Mouse (Mus musculus) testis, postnatal 10 days (tissue): ENCODE results near the gene Actr2.
"Not testable (repeated sequence)": the region's sequence is repeated elsewhere in the genome, so short reads cannot be mapped to it uniquely, and the experiment has no call there.

Experiments
- DNase-seq: peaks from one replicate; pipeline ENCODE4 v3.0.0; 2021; ENCODE audit warnings: low spot score

Gene Actr2

GRCm38 (mm10) chr11:20112741-20113480 lies at the start of gene Actr2:
Gene Actr2, minus strand, starts transcription at chr11:20112913.
- DNase-seq = peak; percentile 99

DNA sequence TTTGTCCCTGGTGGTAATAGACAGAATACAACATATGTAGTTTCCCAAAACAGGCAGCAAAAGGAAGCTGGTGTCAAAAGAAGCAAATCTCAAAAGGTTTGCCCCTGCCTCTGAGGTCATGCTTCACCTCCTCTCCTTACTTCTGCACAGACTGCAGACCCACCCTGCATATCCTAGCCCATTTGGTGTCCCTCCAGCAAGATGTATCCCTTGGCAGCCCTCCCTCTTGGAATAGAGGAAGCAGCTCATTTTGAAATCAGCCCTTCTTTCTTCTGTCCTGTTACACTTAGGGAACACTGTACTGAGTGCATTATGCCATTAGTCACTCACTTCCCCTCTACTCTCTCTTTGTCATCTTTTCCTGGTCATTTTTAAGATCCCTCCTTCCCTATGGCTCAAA lies 46.2 kb upstream of the Actr2 start:
- DNase-seq = no peak

GRCm38 (mm10) chr11:20153542-20153941 lies 40.8 kb upstream of the Actr2 start:
- DNase-seq = not testable (repeated sequence)

DNA sequence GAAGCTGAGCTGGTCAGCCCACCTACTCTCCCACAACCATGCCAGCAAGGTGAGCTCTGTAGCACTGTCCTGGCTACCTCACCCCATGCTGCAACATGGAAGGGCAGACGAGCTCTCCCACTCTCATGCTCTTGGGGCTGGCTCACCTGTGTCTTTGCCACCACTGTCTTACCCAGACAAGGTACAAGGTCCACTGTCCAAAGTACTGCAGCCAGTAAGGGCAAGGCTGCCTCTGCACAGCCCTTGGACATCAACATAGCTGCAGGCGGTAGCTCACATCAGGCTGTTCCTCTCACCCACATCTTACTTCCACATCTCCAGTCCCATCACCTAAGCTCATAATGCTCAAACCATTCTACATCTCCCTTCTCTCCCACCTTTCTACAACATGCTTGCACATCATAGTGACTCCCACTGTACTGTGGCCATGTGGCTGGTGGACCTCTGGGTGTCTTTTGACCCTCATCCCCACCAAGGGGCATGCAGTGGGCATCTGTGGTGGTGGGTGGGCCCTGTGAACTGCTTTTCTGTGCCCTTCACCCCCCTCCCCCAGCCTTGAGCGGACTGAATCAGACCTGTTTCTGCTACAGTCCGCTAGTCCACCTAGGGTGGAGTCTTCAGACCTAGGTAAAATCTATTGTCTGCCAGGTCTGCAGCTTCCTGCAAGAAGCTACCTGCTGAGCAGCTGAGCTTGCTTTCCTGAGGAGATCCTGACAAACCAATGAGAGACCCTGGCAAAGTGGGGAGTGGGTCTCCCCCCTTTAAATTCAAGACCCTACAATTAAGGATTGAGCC lies 39.6 kb upstream of the Actr2 start:
- no peak for DNase-seq

- no peak for DNase-seq
Observed at GRCm38 (mm10) chr11:20151290-20151689, 38.6 kb upstream of the Actr2 start.

DNA sequence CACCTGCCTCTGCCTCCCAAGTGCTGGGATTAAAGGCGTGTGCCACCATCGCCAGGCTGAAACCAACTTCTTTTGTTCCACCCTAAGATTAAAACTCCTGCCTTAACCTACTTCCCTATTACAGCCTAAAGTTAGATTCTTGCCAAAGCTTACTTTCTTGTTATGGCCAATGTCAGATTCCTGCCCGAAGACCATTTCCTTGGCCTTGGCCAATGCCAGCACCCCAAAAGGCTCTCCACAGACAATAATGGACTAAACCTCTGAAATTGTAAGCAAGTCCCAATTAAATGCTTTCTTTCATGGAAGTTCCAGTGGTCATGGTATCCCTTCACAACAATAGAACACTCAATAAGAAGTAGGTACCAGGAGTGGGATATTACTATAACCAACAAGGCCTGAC lies 37.2 kb upstream of the Actr2 start:
- DNase-seq = no peak

DNA sequence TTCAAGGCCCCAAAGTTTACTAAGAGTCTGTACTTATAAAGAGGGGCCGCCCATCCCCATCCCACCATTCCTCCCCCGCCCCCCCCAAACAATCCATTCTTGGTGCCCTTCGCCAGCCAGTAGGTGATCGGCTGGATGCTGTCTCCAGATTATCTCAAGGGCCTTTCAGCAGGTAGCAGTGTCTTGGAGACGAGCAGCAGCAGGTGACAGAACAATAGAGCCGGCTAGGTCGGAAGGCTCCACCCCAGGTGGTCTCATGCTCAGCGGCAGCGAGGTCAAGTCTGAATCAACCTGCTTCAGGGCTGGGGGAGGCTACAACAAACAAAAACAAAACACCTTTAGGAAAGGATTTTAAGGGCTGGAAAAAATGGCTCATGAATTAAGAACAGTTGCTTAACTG lies 32.7 kb upstream of the Actr2 start:
- no peak for DNase-seq

DNA sequence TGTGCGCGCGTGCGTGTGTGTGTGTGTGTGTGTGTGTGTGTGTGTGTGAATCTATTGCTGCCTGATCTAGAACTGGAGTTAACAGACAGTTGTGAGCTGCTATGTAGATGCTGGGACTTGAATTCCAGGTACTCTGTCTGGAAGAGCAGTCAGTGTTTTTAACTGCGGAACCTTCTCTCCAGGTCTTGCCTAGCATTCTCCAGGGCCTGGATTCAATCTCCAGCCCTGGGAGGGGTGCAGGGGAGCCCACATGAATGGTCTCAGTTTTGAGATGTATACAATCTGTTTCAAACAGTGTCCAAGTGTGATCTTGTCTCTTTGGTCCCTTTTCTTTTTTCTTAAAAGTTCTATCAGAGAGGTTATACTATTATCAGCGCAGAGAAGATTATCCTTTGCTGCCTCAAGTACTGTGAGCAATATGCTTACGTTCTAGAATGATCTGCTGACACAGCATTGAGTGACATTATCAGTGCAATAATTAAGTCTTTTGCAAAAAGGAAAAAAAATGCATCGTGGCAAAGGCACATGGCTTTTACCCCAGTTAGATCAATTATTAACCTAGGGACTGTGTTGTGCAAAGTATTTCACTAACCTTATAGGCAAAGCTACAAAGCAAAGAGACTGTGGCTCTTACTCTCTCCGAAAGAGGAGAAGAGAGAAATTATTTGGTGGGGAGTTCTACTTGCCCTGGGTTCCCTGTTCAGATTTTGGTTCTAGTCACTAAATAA lies 32.0 kb upstream of the Actr2 start:
- no peak for DNase-seq

GRCm38 (mm10) chr11:20143687-20144086 lies 31.0 kb upstream of the Actr2 start:
- not testable (repeated sequence) for DNase-seq

DNA sequence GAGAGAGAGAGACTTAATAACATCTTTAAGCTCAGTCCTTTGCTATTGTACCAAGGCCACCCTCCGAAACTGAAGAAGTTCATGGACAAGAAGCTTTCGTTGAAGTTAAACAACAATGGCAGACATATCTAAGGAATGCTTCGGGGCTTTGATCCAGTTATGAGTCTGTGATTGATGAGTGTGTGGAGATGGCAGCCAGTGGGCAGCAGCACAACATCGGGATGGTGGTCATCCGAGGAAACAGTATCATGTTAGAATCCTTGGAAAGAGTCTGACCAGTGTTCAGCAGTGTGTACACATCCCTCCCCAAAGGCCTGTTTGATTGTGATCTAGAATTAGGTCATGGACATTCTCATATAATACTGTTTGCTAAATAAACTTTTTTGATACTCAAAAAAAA lies 29.8 kb upstream of the Actr2 start:
- DNase-seq = no peak

GRCm38 (mm10) chr11:20140286-20140685 lies 27.6 kb upstream of the Actr2 start:
- DNase-seq = no peak

GRCm38 (mm10) chr11:20139711-20140110 lies 27.0 kb upstream of the Actr2 start:
- DNase-seq = no peak

GRCm38 (mm10) chr11:20138498-20139208 lies 25.9 kb upstream of the Actr2 start:
- DNase-seq = no peak

DNA sequence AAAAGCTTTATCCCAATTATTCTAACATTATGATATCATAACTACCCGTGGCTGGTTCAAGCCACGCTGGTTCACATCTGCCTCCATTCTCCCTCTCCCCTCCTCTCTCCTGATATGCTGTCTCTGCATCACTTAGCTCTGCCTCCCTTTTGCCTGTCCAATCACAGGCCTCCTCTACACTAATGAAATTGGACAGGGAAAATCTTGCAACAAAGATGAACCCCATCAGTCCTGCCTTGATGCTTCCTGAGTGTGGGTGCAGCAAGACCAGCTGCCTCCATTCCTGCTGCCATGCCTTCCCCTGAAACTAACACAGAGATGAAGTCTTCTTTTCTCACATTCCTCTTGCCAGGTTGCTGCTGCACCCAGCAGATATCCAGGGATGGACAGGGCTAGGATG lies 25.2 kb upstream of the Actr2 start:
- no peak for DNase-seq

- no peak for DNase-seq
Observed at GRCm38 (mm10) chr11:20136314-20136713, 23.6 kb upstream of the Actr2 start.

- DNase-seq = not testable (repeated sequence)
Observed at GRCm38 (mm10) chr11:20134869-20135268, 22.2 kb upstream of the Actr2 start.

DNA sequence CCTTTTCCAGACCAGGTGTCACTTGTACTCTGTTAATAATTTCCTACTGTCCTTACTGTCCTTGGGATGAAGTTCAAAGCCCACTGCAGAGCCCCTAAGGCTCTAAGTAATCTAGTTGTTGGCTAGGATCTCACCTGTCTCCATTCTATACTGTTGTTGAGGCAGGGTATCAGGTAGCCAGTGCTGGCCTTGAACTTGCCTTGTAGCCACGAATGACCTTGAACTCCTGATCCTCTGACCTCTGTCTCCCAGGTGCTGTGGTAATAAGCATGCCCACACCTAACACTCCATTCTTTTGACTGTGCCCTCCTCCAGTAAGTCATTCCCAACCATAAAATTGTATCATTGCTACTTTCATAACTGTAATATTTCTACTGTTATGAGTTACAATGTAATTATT lies 21.0 kb upstream of the Actr2 start:
- no peak for DNase-seq

GRCm38 (mm10) chr11:20132955-20133562 lies 20.3 kb upstream of the Actr2 start:
- DNase-seq = peak; percentile 85

GRCm38 (mm10) chr11:20126673-20127516 lies 14.2 kb upstream of the Actr2 start:
- DNase-seq = no peak

DNA sequence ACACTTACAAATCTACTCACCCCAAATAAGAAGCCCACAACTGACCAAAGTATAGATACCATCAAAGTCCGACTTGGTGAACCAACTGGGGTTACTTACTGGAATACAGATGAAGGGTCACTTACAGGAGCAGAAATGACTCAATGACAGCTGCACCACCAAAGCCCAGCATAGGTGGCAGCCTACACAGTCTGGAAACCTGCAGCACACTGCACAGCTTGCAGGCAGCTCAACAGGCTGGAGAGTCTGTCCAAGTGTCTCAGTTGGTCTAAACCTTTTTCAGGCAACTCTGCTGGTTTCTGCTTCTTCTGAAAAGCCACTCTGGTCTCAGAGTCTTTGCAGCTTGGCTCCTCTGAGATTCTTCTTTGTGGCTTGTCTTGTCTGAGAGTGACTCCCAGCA lies 12.7 kb upstream of the Actr2 start:
- no peak for DNase-seq

DNA sequence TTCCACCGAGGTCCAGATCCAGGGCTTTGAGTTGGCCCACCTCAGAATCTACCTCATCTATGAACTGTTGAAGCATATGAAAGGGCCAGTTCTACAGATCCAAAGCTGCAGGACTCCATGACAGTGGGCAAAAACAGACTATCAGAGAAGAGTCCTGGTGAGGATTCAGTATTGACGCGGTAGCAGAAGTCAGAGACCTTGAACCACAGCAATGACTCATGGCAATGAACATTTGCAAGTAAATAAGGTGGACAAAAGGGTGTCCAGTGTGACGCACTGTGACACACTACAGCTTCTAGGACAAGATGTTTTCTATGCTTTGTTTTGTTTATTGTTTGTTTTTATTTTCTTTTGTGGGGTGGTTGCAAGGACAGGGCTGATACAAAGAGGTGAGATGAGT lies 4.0 kb upstream of the Actr2 start:
- no peak for DNase-seq
